Mouse (Mus musculus): ENCODE results near the gene Xrcc1. TPM values are rescaled to one million over a fixed set of nuclear protein-coding genes. Genes with fewer than 3 reads are reported as not detected.
"Not testable (repeated sequence)": the region's sequence is repeated elsewhere in the genome, so short reads cannot be mapped to it uniquely, and the experiment has no call there.

Gene Xrcc1
- polyA plus RNA-seq, 1 experiment = 52.3 TPM

- Histone ChIP-seq H3K27me3 (ENCODE audit: control insufficient read depth, insufficient read depth, low read length) (no peaks in the 10 kb centered on the region), H3K4me3 (ENCODE audit: extremely low read depth, insufficient read depth, insufficient read length) (no peak overlapping the region), H3K36me3 (ENCODE audit: control insufficient read depth, insufficient read depth, low read length) (no peaks in the 10 kb centered on the region), H3K27ac (ENCODE audit: insufficient read depth, low read length) (no peak overlapping the region), H3K4me1 (ENCODE audit: control insufficient read depth, insufficient read depth, insufficient read length) (no peaks in the 10 kb centered on the region)
- WGBS = 85% methylated on average over 5 of the region's 5 CpGs
- TF ChIP-seq POLR2A (IDR thresholded peaks at IDR 0.05; ENCODE audit: low read depth, low read length) = no peak
- no peak for TF ChIP-seq CTCF (IDR thresholded peaks at IDR 0.05; ENCODE audit: extremely low read depth, insufficient read depth, insufficient read length, insufficient replicate concordance)
- no peak for DNase-seq (ENCODE audit: low read depth in 1 of 2, low spot score in 2 of 2)
Observed at GRCm38 (mm10) chr7:24517077-24517476, 29.0 kb upstream of the Xrcc1 start.

DNA sequence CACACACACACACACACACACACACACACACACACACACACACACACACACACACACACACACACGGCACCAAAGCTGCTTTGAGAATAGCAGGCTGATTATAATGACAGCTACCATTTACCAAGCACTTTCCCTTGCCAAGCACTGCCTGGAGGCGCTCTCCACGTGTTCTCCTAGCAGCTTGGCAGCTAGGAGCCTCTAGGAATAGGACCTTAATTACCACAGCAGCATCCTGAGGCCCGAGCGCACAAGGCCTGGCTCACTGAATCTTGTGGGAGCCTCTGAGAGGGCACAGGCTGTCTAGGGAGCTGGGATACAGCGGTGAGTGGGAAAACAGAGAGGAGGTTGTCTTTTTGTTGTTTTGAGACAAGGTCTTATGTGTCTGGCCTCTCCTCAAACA lies 28.4 kb upstream of the Xrcc1 start:
- Histone ChIP-seq H3K36me3 (ENCODE audit: control insufficient read depth, insufficient read depth, low read length) (no peaks in the 10 kb centered on the region), H3K27me3 (ENCODE audit: control insufficient read depth, insufficient read depth, low read length) (no peaks in the 10 kb centered on the region), H3K4me1 (ENCODE audit: control insufficient read depth, insufficient read depth, insufficient read length) (no peaks in the 10 kb centered on the region), H3K4me3 (ENCODE audit: extremely low read depth, insufficient read depth, insufficient read length) (no peak overlapping the region), H3K27ac (ENCODE audit: insufficient read depth, low read length) (no peak overlapping the region)
- TF ChIP-seq CTCF (IDR thresholded peaks at IDR 0.05; ENCODE audit: extremely low read depth, insufficient read depth, insufficient read length, insufficient replicate concordance) = no peak
- no peak for TF ChIP-seq POLR2A (IDR thresholded peaks at IDR 0.05; ENCODE audit: low read depth, low read length)
- no peak for DNase-seq (ENCODE audit: low read depth in 1 of 2, low spot score in 2 of 2)
- WGBS = 83% methylated on average over 6 of the region's 6 CpGs

DNA sequence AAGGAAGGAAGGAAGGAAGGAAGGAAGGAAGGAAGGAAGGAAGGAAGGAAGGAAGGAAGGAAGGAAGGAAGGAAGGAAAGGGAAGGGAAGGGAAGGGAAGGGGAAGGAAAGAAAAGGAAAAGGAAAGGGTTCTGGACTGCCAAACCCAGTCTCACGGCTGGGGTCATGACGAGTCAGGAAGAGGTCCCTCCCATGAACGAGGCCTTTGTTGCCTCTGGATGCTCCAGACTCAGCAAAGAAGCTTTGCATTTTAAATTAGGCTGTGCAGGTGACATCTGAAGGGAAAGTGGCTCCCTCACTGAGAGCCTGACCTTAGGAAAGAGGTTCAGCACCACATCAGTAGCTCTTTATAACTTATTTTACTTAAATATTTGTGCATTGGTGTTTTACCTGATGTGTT lies 27.0 kb upstream of the Xrcc1 start:
- Histone ChIP-seq H3K36me3 (ENCODE audit: control insufficient read depth, insufficient read depth, low read length) (no peaks in the 10 kb centered on the region), H3K27ac (ENCODE audit: insufficient read depth, low read length) (no peak overlapping the region), H3K4me3 (ENCODE audit: extremely low read depth, insufficient read depth, insufficient read length) (no peak overlapping the region), H3K4me1 (ENCODE audit: control insufficient read depth, insufficient read depth, insufficient read length) (no peaks in the 10 kb centered on the region), H3K27me3 (ENCODE audit: control insufficient read depth, insufficient read depth, low read length) (no peaks in the 10 kb centered on the region)
- 70% methylated on average over 3 of the region's 3 CpGs for whole genome bisulfite sequencing
- TF ChIP-seq CTCF (IDR thresholded peaks at IDR 0.05; ENCODE audit: extremely low read depth, insufficient read depth, insufficient read length, insufficient replicate concordance) (no peak), POLR2A (IDR thresholded peaks at IDR 0.05; ENCODE audit: low read depth, low read length) (no peak)
- DNase-seq (ENCODE audit: low read depth in 1 of 2, low spot score in 2 of 2) = no peak

- H3K36me3 ChIP-seq (ENCODE audit: control insufficient read depth, insufficient read depth, low read length); H3K4me3 ChIP-seq (ENCODE audit: extremely low read depth, insufficient read depth, insufficient read length); DNase-seq (ENCODE audit: low read depth in 1 of 2, low spot score in 2 of 2); H3K4me1 ChIP-seq (ENCODE audit: control insufficient read depth, insufficient read depth, insufficient read length); H3K27ac ChIP-seq (ENCODE audit: insufficient read depth, low read length); H3K27me3 ChIP-seq (ENCODE audit: control insufficient read depth, insufficient read depth, low read length): not testable (repeated sequence)
- WGBS = 88% methylated on average over 10 of the region's 10 CpGs
Observed at GRCm38 (mm10) chr7:24520054-24520453, 26.0 kb upstream of the Xrcc1 start.

DNA sequence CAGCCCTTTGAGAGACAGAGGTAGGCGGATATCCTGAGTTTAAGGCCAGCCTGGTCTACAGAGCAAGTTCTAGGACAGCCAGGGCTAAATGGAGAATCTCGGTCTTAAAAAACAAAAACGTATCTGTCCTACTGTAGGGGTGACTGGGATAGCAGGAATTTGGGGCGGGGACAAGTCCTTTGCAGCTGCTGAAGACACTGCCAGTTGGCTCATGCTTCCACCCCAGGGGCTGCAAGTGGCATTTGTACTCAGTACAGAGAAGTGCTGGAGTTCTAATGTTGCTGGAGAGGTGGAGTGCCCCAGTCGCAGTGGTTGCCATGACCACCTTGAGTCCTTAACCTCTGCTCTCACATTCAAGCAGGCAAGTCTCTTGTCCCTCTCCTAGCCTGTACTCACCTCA lies 23.3 kb upstream of the Xrcc1 start:
- DNase-seq (ENCODE audit: low read depth in 1 of 2, low spot score in 2 of 2) = no peak
- 69% methylated on average over 5 of the region's 5 CpGs for WGBS
- Histone ChIP-seq H3K4me3 (ENCODE audit: extremely low read depth, insufficient read depth, insufficient read length) (no peak overlapping the region), H3K27me3 (ENCODE audit: control insufficient read depth, insufficient read depth, low read length) (no peaks in the 10 kb centered on the region), H3K4me1 (ENCODE audit: control insufficient read depth, insufficient read depth, insufficient read length) (no peaks in the 10 kb centered on the region), H3K36me3 (ENCODE audit: control insufficient read depth, insufficient read depth, low read length) (no peaks in the 10 kb centered on the region), H3K27ac (ENCODE audit: insufficient read depth, low read length) (no peak overlapping the region)
- no peak for TF ChIP-seq POLR2A (IDR thresholded peaks at IDR 0.05; ENCODE audit: low read depth, low read length)

DNA sequence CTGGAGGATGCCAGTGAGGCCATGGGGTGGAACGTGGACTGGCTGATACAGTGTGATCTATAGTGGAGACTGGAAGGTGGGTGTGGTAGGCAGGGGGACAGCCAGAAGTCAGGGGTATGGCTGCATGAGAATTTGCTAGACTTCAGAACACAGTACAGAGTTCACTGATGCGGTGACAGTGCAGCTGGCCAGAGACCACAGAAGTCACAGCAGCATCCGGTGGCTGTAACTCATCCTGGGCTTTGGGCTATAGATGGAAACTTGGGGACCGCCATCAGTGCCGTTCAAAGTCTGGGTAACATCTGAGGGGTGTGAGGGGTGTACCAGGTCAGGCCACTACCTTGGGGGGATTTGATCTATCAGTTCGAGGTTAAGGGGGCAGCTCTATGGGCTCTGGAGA lies 22.4 kb upstream of the Xrcc1 start:
- DNase-seq (ENCODE audit: low read depth in 1 of 2, low spot score in 2 of 2) = no peak
- Histone ChIP-seq H3K27ac (ENCODE audit: insufficient read depth, low read length) (no peak overlapping the region), H3K4me3 (ENCODE audit: extremely low read depth, insufficient read depth, insufficient read length) (no peak overlapping the region), H3K27me3 (ENCODE audit: control insufficient read depth, insufficient read depth, low read length) (no peaks in the 10 kb centered on the region), H3K4me1 (ENCODE audit: control insufficient read depth, insufficient read depth, insufficient read length) (no peaks in the 10 kb centered on the region), H3K36me3 (ENCODE audit: control insufficient read depth, insufficient read depth, low read length) (no peaks in the 10 kb centered on the region)
- whole genome bisulfite sequencing = 67% methylated on average over 6 of the region's 6 CpGs
- TF ChIP-seq POLR2A (IDR thresholded peaks at IDR 0.05; ENCODE audit: low read depth, low read length) = no peak

DNA sequence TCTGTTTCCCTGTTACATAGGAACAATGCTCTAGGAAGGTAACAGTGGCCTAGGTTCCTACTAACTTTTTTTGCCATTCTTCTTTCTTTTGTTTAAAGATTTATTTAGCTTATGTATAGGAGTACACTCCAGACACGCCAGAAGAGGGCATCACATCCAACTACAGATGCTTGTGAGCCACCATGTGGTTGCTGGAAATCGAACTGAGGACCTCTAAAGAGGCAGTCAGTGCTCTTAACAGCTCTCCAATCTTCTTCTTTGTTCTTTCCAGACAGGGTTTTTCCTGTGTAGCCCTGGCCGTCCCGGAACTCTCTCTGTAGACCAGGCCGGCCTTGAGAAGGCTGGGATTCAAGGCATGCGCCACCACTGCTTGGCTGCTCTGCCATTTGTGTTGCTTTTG lies 21.1 kb upstream of the Xrcc1 start:
- Histone ChIP-seq H3K4me1 (ENCODE audit: control insufficient read depth, insufficient read depth, insufficient read length) (no peaks in the 10 kb centered on the region), H3K27me3 (ENCODE audit: control insufficient read depth, insufficient read depth, low read length) (no peaks in the 10 kb centered on the region), H3K4me3 (ENCODE audit: extremely low read depth, insufficient read depth, insufficient read length) (no peak overlapping the region), H3K27ac (ENCODE audit: insufficient read depth, low read length) (no peak overlapping the region), H3K36me3 (ENCODE audit: control insufficient read depth, insufficient read depth, low read length) (no peaks in the 10 kb centered on the region)
- 76% methylated on average over 6 of the region's 6 CpGs for WGBS
- DNase-seq (ENCODE audit: low read depth in 1 of 2, low spot score in 2 of 2) = no peak
- no peak for TF ChIP-seq CTCF (IDR thresholded peaks at IDR 0.05; ENCODE audit: extremely low read depth, insufficient read depth, insufficient read length, insufficient replicate concordance)
- no peak for TF ChIP-seq POLR2A (IDR thresholded peaks at IDR 0.05; ENCODE audit: low read depth, low read length)

Data from spleen, adult 2 months (tissue).